10 mouse cellular contexts compared by ENCODE assay signal in the genomic region with DNA sequence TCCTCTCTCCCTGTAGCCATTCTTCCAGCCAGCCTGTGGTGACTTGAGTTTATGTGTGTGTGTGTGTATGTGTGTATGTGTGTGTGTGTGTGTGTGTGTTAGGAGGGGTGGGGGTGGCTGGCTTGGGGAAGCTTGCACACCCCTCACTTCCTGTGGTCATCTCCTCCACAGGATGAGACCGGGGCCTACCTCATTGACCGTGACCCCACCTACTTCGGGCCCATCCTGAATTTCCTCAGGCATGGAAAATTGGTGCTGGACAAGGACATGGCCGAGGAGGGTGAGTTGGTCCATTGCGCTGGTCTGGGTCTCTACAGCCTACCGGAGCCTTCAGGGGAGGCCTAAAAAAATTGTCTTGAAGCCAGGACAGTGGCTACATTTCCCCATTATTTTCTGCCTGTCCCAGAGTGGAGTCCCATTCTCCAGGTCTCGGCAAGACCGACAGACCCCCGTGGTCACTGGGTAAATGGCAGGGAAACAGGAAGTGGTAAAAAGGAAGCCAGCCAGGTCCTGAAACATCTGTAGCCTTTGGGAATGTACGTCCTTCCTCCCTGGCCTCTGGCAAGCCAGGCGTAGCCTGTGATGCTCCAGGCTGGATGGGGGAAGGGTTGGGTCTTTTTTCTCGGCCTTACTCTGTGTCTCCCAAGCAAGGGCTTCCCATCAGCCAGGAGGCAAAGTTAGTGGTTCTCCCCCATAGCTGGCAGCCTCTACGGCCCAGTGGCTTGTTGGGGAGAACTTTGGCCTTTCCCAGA. TPM values are rescaled to one million over a fixed set of nuclear protein-coding genes. Genes with fewer than 3 reads are reported as not detected.
DNase-seq lines count a peak whose midpoint lies in the region; ATAC-seq and TF ChIP-seq lines count a peak whose summit lies in the region.
"Had no signal": no experiment of that assay in that cellular context is flagged by ENCODE, and none has a peak within 500 bp of the region (broad histone marks: within the 10 kb centered on the region; RNA-seq: fewer than 3 reads in every experiment).

No protein-coding gene starts in this region.

- DNase-seq in heart, adult 18-20 months = peak; percentile 29 to 64
- DNase-seq in heart, postnatal 25 days (ENCODE audit: low spot score) = no peak
- no peak for DNase-seq in intestine, embryonic 14.5 days (ENCODE audit: low spot score)
- DNase-seq in midbrain, postnatal 0 days (ENCODE audit: low spot score) = no peak
- no peak for DNase-seq in urinary bladder, adult 18-20 months (ENCODE audit: low spot score in 2 of 2)
- no peak for DNase-seq in lung, postnatal 10 days
- no peak for DNase-seq in adrenal gland, postnatal 4 days (ENCODE audit: low spot score in 2 of 2)
- DNase-seq: right cerebral cortex, postnatal 14 days had no signal

- H3K4me2 ChIP-seq in forebrain, embryonic 13.5 days = peak overlapping the region; percentile 80
- H3K4me2 ChIP-seq in intestine, embryonic 14.5 days (ENCODE audit: low read length) = peak overlapping the region; percentile 68
- H3K4me2 ChIP-seq in midbrain, postnatal 0 days (ENCODE audit: low read depth, low read length, poor library complexity, severe bottlenecking) = peak overlapping the region; percentile 87

- H3K36me3 ChIP-seq in forebrain, embryonic 13.5 days (ENCODE audit: poor library complexity, severe bottlenecking) = peaks cover 44% of the 10 kb centered on the region
- H3K36me3 ChIP-seq in intestine, embryonic 14.5 days (ENCODE audit: control insufficient read depth, insufficient read depth, low read length) = peaks cover 12% of the 10 kb centered on the region
- H3K36me3 ChIP-seq in midbrain, postnatal 0 days (ENCODE audit: insufficient read depth, low read length) = peaks cover 31% of the 10 kb centered on the region

- ATAC-seq in forebrain, embryonic 13.5 days = no peak
- ATAC-seq in intestine, embryonic 14.5 days (replicated peaks; ENCODE audit: low FRiP score, low TSS enrichment, low read depth) = no peak
- ATAC-seq in midbrain, postnatal 0 days (ENCODE audit: low FRiP score) = no peak

- peak overlapping the region; percentile 92 for H3K9ac ChIP-seq in forebrain, embryonic 13.5 days
- H3K9ac ChIP-seq in intestine, embryonic 14.5 days (ENCODE audit: low read length) = peak overlapping the region; percentile 58; the same call in 1 of the 2 replicates
- H3K9ac ChIP-seq in midbrain, postnatal 0 days (replicated peaks; ENCODE audit: low read length, poor library complexity, severe bottlenecking) = 0 out of 2 replicates have a peak overlapping the region, but pooled peaks have one; percentile 29

- no peak overlapping the region; the same call in 1 of the 2 replicates for H3K27ac ChIP-seq in forebrain, embryonic 13.5 days
- H3K27ac ChIP-seq in intestine, embryonic 14.5 days (ENCODE audit: low read depth) = no peak overlapping the region
- H3K27ac ChIP-seq in midbrain, postnatal 0 days (ENCODE audit: low read depth, low read length) = no peak overlapping the region

- H3K4me1 ChIP-seq in forebrain, embryonic 13.5 days = peaks cover 29% of the 10 kb centered on the region
- peaks cover 9% of the 10 kb centered on the region for H3K4me1 ChIP-seq in intestine, embryonic 14.5 days (replicated peaks; ENCODE audit: control insufficient read depth, insufficient read depth, low read length)
- H3K4me1 ChIP-seq in midbrain, postnatal 0 days (ENCODE audit: insufficient read depth, low read length) = peaks cover 10% of the 10 kb centered on the region; the same call in 1 of the 2 replicates

- 0 out of 2 replicates have a peak, but pooled peaks cover under 1% of the 10 kb centered on the region for H3K27me3 ChIP-seq in forebrain, embryonic 13.5 days
- H3K27me3 ChIP-seq in intestine, embryonic 14.5 days (replicated peaks; ENCODE audit: control insufficient read depth, insufficient read depth, low read length) = 0 out of 2 replicates have a peak, but pooled peaks cover 9% of the 10 kb centered on the region
- H3K27me3 ChIP-seq in midbrain, postnatal 0 days (ENCODE audit: insufficient read depth, low read length) = no peaks in the 10 kb centered on the region

- intact Hi-C loops in heart, postnatal 25 days (cut with DNase I) = loop anchor here (2.0 to 10.0 kb wide), 2 partner anchors 23 to 255 kb away; partner anchors contain the start of genes Ift27 and Mpst

- no peak for TF ChIP-seq CTCF in midbrain, postnatal 0 days (IDR thresholded peaks at IDR 0.05)

- H3K9me3 ChIP-seq in forebrain, embryonic 13.5 days (replicated peaks) = no peaks in the 10 kb centered on the region
- no peaks in the 10 kb centered on the region for H3K9me3 ChIP-seq in intestine, embryonic 14.5 days (ENCODE audit: control insufficient read depth, low read length)
- H3K9me3 ChIP-seq in midbrain, postnatal 0 days (ENCODE audit: low read length) = no peaks in the 10 kb centered on the region

- H3K4me3 ChIP-seq in forebrain, embryonic 13.5 days = peak overlapping the region; percentile 93
- H3K4me3 ChIP-seq in intestine, embryonic 14.5 days (ENCODE audit: low read depth, low read length) = 0 out of 2 replicates have a peak overlapping the region, but pooled peaks have one; percentile 58
- H3K4me3 ChIP-seq in midbrain, postnatal 0 days (ENCODE audit: low read depth, low read length) = peak overlapping the region; percentile 72; the same call in 1 of the 2 replicates

- WGBS in forebrain, embryonic 13.5 days = 86% methylated on average over 13 of the region's 13 CpGs
- WGBS in intestine, embryonic 14.5 days = 79% methylated on average over 13 of the region's 13 CpGs
- 80% methylated on average over 13 of the region's 13 CpGs for WGBS in midbrain, postnatal 0 days

RNA-seq across cellular contexts. Expression of gene Kctd17, which starts 1.7 kb away (rescaled TPM):
- total RNA-seq in heart, adult 18-20 months (2021) = 10 to 100 TPM; 22.5 to 23.7 TPM
- total RNA-seq in heart, postnatal 25 days (2021) = 10 to 100 TPM; 35.4 to 37.3 TPM
- polyA plus RNA-seq in forebrain, embryonic 13.5 days (2015; fragmentation: Nextera tagmentation; extraction: Ambion mirVana) = 84.6 and 104 TPM in 2 replicates
- polyA plus RNA-seq in intestine, embryonic 14.5 days (2014; fragmentation: Nextera tagmentation; extraction: Ambion mirVana) = 35.0 and 37.7 TPM in 2 replicates
- 156 and 164 TPM in 2 replicates for total RNA-seq in midbrain, postnatal 0 days (2014; rRNA removed)
- 152 and 173 TPM in 2 replicates for polyA plus RNA-seq in midbrain, postnatal 0 days (2015; fragmentation: Nextera tagmentation; extraction: Ambion mirVana)
- total RNA-seq in adrenal gland, postnatal 4 days (2021) = 100 to 1,000 TPM; 107 to 113 TPM

RNA-seq across cellular contexts. Expression of gene Mpst, which starts 23.8 kb away (rescaled TPM):
- 10 to 100 TPM; 47.9 to 49.0 TPM for total RNA-seq in heart, adult 18-20 months (2021)
- total RNA-seq in heart, postnatal 25 days (2021) = 10 to 100 TPM; 39.1 to 39.6 TPM
- 2.3 and 3.0 TPM in 2 replicates for polyA plus RNA-seq in forebrain, embryonic 13.5 days (2015; fragmentation: Nextera tagmentation; extraction: Ambion mirVana)
- 2.1 and 2.7 TPM in 2 replicates for polyA plus RNA-seq in intestine, embryonic 14.5 days (2014; fragmentation: Nextera tagmentation; extraction: Ambion mirVana)
- total RNA-seq in midbrain, postnatal 0 days (2014; rRNA removed) = 70.1 and 84.8 TPM in 2 replicates
- polyA plus RNA-seq in midbrain, postnatal 0 days (2015; fragmentation: Nextera tagmentation; extraction: Ambion mirVana) = 3.2 and 3.8 TPM in 2 replicates
- 10 to 100 TPM; 52.8 to 53.8 TPM for total RNA-seq in adrenal gland, postnatal 4 days (2021)

RNA-seq across cellular contexts. Expression of gene Tst, which starts 24.3 kb away (rescaled TPM):
- 10 to 100 TPM; 21.5 to 28.3 TPM for total RNA-seq in heart, adult 18-20 months (2021)
- total RNA-seq in heart, postnatal 25 days (2021) = 10 to 100 TPM; 16.5 to 21.1 TPM
- 12.0 and 15.9 TPM in 2 replicates for polyA plus RNA-seq in forebrain, embryonic 13.5 days (2015; fragmentation: Nextera tagmentation; extraction: Ambion mirVana)
- polyA plus RNA-seq in intestine, embryonic 14.5 days (2014; fragmentation: Nextera tagmentation; extraction: Ambion mirVana) = 10.9 and 15.9 TPM in 2 replicates
- total RNA-seq in midbrain, postnatal 0 days (2014; rRNA removed) = 31.3 and 34.8 TPM in 2 replicates
- 34.4 and 40.0 TPM in 2 replicates for polyA plus RNA-seq in midbrain, postnatal 0 days (2015; fragmentation: Nextera tagmentation; extraction: Ambion mirVana)
- total RNA-seq in adrenal gland, postnatal 4 days (2021) = 100 to 1,000 TPM; 217 to 242 TPM

RNA-seq across cellular contexts. Expression of gene Tex33, which starts 34.3 kb away (rescaled TPM):
- total RNA-seq in heart, adult 18-20 months (2021) = not detected
- total RNA-seq in heart, postnatal 25 days (2021) = not detected
- polyA plus RNA-seq in forebrain, embryonic 13.5 days (2015; fragmentation: Nextera tagmentation; extraction: Ambion mirVana) = not detected in 2 replicates
- polyA plus RNA-seq in intestine, embryonic 14.5 days (2014; fragmentation: Nextera tagmentation; extraction: Ambion mirVana) = not detected in 2 replicates
- total RNA-seq in midbrain, postnatal 0 days (2014; rRNA removed) = not detected in 2 replicates
- polyA plus RNA-seq in midbrain, postnatal 0 days (2015; fragmentation: Nextera tagmentation; extraction: Ambion mirVana) = 0.16 TPM in 1 of 2 replicates, not detected in the other
- total RNA-seq in adrenal gland, postnatal 4 days (2021) = not detected
- total RNA-seq: left cerebral cortex, adult 18-20 months had no signal

RNA-seq across cellular contexts. Expression of gene Tmprss6, which starts 38.4 kb away (rescaled TPM):
- not detected for total RNA-seq in heart, adult 18-20 months (2021)
- total RNA-seq in heart, postnatal 25 days (2021) = not detected
- polyA plus RNA-seq in forebrain, embryonic 13.5 days (2015; fragmentation: Nextera tagmentation; extraction: Ambion mirVana) = 0.49 TPM in 1 of 2 replicates, not detected in the other
- polyA plus RNA-seq in intestine, embryonic 14.5 days (2014; fragmentation: Nextera tagmentation; extraction: Ambion mirVana) = 0.09 TPM in 1 of 2 replicates, not detected in the other
- 0.66 TPM in 1 of 2 replicates, not detected in the other for total RNA-seq in midbrain, postnatal 0 days (2014; rRNA removed)
- 0.10 and 0.26 TPM in 2 replicates for polyA plus RNA-seq in midbrain, postnatal 0 days (2015; fragmentation: Nextera tagmentation; extraction: Ambion mirVana)
- 10 to 100 TPM in 1 of 2 experiments, 1 to 10 TPM in 1; 1.8 to 22.4 TPM for total RNA-seq in adrenal gland, postnatal 4 days (2021)

Comparison
In these comparisons a context has a peak if more than half of its experiments do, and no peak if none do; other contexts are left out.
1. DNase-seq: peak in heart, adult 18-20 months (2 of 2); none in heart, postnatal 25 days (single experiment), intestine, embryonic 14.5 days (single experiment), midbrain, postnatal 0 days (single experiment), urinary bladder, adult 18-20 months (0 of 2), lung, postnatal 10 days (single experiment) and adrenal gland, postnatal 4 days (0 of 2).
2. H3K9ac ChIP-seq: peak in every context shown above with its lines; median percentile 92 in forebrain, embryonic 13.5 days; 58 in intestine, embryonic 14.5 days; 29 in midbrain, postnatal 0 days.
3. Peak in every context shown above with its lines, with median percentiles within 50 percentile points of each other: H3K4me2 ChIP-seq and H3K4me3 ChIP-seq.